Mouse (Mus musculus) right cerebral cortex, postnatal 25 days (tissue): Measurements from ENCODE around the gene Flad1.
"Not testable (repeated sequence)": the region's sequence is repeated elsewhere in the genome, so short reads cannot be mapped to it uniquely, and the experiment has no call there.

ENCODE experiments used
- DNase-seq: peaks from one replicate; pipeline ENCODE4 v3.0.0; 2022

Gene Flad1

DNA sequence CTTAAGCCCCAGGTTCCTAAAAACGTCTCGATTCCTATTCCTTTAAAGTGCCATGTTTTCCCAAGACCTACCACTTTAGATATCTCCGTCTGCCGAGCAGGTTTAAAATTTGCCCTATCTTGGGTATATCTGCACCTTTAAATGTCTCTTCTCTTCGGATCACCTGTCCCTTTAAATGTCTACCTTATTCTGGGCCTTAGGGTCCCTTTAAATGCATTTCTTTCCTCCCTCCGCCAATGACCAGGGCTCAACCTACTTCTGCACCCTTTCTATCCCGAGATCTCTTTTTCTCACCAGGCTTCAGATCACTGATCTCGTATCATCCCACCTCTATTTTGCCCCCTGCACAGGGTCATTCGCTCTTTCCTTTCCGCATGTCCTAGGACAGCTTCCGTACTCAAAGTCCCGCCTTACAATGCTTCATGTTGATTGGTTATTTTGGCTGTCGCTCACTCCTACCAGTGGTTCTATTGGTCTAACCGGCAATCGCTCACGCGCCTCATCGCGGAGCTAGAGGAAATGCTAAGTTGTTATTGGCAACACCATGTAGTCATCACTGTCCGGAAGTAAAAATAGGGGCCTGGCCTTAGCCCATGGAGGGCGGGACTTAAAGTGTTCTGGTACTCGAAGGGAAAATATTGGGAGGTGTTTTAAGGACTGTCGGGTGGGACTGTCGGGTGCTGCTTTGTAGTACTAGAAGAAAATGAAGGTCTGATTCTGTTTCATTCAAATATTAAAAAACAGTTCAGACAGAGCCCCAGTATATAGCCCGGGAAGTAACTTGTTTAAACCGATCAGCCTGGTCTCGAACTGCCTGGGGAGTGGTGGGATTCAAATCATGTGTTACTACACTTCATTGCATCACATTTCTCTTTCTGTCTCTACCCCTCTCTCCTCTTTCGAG lies at the start of gene Flad1:
Gene Flad1, minus strand, starts transcription at position 381 of the 904 bp plus-strand sequence.
- DNase-seq: peak; percentile 99

DNA sequence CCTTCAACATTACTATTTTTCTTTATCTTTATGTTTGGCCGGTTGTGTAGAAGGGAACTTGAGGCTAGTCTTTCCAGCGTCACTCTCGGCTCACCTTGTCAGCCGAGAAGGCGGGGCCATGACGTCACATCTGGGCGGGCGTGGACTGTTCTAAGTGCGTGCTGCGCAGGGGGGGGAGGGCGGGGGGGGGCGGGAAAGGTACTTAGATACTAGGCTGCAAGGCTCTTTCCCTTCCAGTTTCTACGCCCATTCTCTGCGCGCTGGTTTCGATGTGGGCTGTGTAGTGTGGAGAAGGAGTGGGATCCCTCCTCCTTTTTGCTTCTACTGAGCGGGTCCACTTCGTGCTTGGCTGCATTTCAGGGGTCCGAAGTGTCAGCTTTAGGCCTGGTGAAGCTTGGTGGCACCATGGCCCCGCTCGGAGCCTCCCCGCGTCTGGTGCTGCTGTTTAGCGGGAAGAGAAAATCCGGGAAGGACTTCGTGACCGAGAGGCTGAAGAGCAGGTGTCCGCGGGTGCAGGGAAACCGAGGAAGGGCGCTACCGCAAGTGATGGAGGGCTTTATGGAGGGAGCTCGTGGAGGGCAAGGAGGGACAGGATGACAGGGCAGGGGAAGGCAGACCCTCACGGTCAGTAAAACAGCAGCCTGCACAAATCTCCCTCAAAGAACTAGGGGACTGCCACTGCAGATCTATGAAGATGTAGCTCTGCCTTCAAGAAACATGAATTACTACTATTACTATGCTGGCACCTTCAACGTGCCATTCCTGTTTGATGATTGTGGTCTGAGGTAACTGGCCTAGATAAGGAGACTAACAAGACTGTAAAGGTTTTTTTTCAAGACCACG lies 47.5 kb upstream of the Flad1 start:
- DNase-seq: peak; percentile 89

DNA sequence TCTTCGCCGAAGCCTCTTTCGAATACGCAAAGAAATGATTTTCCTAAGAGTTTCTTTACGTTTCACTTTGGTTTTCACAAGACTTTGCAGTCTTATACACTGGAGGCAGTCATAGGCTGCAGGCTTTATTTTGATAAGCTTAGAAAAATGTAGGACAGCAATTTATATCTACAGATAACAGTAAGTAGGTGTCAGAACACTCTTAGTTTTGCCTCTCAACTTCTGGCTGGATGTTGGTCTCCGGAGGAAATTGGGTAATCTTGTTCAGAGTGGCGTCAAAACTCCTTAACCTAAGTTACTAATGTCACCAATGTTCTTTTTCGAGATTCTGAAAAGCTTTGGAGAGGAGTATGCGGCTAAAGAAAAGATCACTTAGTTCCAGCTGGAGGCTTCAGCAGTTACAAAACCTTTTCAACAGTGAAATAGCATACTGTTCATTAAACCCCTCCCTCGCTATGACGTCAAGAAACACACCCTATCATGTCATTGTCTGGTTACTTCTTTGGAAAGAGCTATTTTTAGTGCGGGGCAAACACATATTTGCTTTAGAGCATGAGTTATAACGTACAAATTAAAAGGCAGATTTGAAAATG lies 46.8 kb upstream of the Flad1 start:
- no peak for DNase-seq

DNA sequence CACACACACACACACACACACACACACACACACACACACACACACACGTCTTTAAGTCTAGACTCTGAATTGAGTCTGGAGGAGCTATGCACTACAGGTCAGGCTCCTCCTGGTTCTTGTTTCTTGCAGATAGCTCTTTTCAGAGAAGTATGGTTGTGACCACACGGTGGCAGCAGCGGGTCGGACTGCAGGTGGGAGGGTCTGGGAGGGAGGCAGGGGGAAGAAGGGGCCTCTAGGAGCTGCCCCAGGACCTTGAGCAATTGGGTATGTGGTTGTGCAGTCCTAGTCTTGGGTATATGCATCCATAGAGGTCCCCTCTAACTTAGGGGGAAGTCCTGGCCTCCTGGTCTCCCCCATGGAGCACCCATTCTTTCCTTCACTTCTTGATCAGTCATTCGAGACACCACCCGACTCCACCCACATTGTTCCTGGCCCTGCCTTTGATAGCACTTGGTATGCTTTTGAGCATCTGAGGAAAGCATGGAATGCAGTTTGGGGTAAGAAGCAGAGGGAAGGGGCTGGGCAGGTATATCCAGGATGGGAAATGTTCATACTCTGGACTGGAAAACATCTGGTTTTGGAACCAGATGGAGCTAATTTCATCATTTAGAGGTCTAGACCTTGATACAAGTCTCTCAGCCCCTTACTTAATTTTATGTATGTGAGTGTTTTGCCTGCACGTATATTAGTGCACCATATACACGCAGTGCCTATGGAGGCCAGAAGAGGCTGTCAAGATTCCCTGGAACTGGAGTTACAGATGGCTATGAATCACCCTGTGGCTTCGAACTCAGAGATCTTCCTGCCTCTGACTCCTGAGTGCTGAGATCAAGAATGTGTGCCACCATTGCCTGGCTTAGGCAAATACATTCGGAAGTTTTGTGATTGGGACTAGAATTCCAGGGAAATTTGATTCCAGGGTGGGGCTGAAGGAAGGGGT lies 45.3 kb upstream of the Flad1 start:
- DNase-seq: no peak

DNA sequence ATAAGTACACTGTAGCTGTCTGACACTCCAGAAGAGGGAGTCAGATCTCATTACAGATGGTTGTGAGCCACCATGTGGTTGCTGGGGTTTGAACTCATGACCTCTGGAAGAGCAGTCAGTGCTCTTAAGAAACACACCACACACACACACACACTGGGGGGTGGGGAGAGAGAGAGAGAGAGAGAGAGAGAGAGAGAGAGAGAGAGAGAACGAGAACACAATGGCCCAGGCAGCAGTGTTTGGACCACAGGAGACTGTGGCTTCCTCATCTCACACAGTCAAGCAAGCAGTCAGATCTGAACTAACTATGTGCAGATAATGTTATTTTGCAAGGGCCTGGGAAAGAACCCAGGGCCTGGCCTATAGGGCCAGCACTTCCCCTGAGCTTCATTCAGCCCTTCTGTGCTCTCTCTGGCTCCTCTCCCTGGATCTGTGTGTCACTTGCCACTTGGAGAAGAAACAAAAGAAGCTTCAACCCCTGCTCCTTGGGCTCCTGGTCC lies 44.2 kb upstream of the Flad1 start:
- no peak for DNase-seq

DNA sequence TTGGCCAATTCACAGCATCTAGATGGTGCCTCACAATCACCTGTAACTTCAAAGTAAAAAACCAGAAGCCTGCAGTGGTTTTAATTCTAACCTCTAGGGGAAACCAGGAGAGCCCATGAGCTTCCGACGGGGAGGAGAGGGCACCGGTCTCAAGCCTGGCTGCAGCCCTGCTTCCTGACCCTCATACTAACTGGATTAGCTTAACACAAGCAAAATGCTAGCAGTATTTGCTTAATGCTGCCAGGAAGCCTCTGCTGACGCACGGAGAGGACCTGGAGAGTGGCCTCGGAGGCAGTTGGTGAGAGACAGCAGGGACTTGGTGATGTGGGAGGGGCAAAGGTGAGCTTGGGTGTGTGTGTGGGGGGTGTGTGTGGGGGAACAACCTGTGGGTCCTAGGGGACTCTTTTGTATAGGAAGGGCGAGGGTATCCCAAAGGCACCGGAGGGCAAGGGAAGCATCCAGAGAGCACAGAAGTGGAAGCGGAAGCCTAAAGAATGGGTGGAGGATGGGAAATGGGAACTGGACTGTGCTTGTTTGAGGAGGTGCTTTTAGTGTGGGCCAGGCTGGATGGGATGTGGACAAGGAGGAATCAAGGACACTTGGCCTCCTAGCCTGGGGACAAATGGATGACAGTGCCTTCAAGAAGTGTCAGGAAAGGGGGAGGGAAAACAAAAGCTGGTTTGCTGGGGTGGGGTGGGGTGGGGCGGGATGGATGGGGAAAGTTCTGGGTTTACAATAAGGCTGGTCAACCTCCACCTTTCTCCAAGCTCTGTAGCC lies 42.9 kb upstream of the Flad1 start, which contains the start of gene Pmvk:
Gene Pmvk, plus strand, starts transcription at position 141 of the 777 bp plus-strand sequence.
- DNase-seq: no peak

DNA sequence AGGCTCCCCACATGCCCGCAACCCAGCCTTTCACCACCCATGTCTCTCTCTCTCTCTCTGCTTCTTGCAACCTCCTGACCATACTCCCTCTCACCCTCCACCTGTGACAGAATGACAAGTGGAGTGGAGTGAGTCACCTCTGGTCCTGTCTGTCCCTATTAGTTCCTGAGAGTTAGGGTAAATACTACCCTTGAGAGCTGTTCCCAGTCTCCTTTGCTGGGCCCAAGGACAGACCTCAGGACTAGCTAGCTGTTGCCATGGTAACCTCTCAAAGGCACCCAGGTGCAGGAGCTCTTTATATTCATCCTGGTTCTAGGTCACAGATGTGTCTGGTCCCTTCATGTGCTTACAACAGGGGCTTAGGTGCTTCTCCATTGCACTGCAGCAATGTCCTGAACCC lies 40.2 kb upstream of the Flad1 start:
- DNase-seq: no peak

DNA sequence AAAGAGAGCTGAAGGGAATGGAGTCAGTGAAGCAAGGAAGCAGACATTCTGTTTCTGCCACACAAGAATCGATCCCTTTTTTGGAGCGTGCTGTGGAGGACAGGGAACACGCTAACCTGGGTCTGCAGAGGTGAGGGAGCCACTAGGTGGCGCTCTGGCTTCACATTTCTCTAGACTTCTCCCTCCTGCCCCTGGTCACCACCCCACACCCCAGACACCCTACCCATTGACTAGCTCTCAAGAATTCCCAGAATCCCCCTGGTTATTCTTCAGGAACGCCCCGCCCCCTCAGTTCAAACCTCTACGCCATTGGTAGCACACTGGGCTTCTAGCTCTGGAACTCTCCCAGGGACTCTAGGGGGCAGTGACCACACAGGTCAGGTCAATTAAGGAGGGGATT lies 37.9 kb upstream of the Flad1 start:
- peak; percentile 51 for DNase-seq

DNA sequence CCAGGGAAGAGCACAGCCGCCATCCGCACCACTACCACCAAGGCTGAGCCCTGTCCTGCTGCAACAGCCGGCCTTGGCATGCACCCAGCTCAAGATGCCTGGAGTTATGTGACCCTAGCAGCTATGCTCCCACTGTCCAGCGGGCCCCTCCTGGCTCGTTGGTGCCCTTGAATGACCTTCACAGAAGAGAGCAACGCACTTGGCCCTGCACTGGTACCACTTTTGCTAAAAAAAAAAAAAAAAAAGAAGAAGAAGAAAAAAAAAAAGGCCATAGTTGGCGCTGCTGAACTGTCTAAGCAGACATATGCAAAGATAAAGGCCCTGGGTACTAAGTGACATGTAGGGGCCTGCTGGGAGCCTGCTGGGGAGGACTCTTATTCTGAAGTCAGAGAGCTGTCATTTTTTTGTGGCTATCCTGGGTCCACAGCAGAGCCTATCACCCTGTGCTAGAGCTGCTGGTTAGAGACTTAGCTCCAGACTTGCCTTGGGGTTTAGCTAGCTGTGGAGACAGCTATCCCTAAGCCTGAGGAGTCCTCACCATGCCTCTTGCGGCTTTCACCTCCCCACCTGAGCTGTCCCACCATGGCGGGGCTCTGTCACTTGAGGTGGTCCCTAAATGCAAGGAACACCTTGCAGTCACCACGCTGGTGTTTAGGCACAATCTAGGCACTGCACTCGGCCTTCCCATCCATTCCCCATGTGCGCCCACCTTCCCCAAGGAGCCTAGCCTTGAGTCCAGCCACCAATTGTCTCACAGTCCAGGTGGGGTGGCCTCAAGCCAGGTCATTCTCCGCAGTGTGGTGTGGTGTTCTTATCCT lies 37.3 kb upstream of the Flad1 start:
- DNase-seq: no peak

DNA sequence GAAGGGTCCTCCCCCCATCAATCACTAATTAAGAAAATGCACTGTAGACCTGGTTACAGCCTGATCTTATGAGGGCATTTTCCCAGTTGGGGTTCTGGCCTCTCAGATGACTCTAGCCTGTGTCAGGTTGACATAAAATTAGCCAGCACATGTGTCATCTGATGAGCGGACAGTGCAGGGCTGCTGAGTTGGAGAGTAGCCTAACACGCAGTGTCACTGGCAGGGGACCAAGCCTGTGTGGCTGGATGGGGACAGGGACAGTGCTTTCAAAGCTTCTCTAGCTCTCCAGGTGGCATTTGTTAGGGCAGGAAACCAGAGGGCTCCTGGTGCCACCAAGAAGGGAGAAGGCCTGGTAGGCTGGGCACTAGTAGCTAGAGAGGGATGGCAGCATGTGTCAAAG lies 29.0 kb upstream of the Flad1 start:
- DNase-seq: no peak

DNA sequence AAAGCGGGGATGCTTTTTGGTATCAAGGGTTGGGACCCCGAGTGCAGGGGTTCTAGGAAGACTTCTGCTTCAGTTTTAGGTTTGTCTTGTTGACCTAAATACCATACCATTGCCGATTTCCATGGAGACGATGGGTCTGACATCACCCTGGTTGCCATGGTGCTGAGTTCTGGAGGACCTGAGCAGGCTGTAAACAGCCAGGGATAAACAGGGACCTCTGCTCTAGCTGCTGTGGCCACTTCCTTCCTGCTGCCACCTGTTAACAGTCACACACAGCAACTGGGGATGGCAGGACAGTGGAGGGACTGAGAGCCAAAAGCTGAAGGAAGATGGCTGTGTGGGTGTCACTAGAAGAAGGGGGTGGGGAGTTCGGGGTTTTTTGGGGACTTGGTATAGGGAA lies 25.6 kb upstream of the Flad1 start:
- peak; percentile 26 for DNase-seq

DNA sequence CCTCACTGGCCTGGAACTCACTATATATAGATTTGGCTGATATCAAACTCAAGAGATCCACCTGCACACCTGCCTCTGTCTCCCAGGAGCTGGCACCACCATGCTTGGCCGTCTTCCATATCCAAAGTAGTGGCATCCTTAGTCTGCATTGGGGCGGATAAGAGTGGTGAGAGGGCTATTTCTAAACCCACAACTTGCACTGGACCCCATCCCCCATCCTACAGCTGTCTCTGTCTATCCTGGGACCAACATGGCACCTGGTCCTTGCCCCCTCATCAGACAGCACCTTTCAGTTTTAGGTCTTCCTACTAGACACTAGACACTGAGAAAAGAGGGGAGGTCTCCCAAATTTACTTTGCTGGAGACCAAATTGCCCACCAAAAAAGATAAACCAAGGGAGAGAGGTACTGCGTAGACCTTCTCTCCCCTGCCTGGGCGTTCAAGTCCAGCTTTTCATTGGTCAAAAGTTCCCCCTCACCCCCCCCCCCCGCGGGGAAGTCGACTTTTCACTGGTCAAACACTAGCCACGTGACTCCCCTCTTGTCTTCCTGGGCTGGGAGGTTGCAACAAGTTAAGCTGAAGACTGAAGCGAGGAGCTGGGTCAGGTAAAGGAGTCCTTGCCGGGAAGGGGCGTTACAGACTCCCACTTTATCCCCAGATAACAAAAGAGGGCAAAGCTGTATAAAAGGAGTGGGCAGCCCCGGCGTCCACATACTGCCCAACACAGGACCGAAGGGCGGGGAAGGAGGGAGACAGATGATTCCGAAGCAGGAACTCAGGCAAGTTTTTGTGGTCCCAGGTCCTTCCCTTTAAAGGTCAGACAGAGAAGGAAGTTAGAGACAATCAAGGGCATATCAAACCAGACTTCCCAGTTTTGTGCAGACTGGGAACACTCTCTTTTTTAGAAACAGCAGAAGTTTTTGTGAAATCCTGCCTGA lies 24.8 kb upstream of the Flad1 start, which contains the start of gene Pbxip1:
Gene Pbxip1, plus strand, starts transcription at position 531 of the 938 bp plus-strand sequence.
- DNase-seq: no peak

DNA sequence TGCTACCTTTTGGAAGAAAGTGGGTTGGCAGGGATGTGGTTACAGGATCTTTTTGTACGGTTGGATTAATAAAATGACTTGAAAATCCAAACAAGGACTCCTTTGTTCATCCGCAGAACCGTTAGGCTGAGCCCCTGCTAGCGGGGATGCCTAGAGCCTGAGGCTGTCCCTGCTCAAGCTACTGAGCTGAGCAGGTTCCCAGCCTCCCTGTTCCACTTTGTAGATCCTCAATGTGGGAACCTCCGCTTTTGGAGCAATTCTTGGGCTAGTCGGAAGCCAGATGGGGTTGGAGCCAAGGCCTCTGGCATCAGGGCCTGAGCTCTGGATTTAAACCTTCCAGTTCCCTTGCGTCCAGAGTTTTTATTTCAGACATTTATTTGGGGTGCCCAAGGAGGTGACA lies 23.4 kb upstream of the Flad1 start:
- no peak for DNase-seq

DNA sequence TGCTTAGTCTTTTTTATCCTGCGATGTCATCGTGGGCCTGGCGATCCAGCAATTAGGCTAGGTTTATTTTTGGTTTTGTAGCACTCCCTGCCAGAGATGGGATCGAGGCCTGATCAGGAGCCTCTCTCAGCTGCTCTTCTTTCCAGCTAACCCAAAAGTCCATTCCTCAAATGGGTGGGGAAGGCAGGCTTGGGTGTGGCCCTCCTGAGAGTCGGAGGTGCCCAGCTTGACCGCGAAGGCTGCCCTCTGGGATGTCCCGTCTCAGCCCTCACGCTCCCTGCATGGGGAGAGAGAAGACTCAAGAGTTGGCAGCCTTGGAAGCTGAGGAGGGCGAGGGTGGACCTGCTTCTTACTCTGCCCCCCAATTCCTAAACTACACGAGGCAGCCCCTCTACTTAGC lies 22.9 kb upstream of the Flad1 start:
- DNase-seq: no peak

DNA sequence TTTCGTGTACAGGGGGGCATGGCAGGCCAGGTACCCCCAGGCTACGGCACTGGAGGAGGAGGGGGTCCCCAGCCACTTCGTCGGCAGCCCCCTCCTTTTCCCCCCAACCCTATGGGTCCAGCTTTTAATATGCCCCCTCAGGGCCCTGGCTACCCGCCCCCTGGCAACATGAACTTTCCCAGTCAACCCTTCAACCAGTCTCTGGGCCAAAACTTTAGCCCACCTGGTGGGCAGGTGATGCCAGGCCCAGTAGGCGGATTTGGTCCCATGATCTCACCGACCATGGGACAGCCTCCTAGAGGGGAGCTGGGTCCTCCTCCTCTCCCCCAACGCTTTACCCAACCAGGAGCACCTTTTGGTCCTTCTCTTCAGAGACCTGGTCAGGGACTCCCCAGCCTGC lies 20.9 kb upstream of the Flad1 start:
- no peak for DNase-seq

DNA sequence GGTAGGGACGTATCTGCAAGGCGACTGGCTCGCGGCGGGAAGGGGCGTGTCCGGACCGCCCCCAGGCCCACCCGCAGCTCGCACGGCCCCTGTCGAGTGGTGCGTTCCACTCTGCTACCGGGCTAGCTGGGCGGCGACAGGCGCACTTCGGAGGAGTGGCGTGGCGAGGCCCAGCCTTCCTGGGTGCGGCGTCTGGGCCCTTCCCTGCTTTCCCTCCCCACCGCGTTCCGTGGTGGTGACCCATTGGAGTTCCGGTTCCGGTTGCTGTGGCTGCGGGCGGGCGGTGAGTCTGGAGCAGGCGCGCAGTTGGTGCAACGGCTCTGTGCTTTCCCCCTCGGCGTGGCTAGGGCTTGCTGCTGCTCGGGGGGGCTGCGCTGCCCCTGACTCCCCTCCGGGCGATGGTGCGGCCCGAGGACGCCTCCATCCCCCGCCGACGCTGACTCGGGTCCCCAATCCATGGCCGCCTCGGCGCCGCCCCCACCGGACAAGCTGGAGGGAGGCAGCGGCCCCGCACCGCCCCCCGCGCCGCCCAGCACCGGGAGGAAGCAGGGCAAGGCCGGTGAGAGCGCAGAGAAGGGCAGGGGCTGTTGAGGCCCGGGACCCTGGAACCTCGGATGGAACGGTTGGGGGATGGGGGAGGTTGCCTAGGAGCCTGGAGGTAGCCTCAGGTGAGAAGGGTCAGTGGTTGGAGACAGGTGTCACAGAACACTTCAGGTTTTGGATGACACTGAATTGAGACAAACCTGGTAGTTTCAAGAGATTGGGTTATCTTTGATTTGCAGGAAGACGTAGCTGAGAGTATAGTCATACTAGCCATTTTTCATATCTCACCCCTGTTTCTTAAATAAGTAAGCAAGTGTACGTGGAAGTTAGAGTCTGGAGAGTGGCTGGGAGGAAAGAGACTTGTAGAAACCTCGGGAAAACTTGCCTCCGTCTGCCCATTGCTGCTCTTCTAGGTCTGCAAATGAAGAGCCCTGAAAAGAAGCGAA lies 18.8 kb upstream of the Flad1 start, which contains the start of gene Pygo2:
Gene Pygo2, plus strand, starts transcription at position 44 of the 989 bp plus-strand sequence.
- peak; percentile 98 for DNase-seq

DNA sequence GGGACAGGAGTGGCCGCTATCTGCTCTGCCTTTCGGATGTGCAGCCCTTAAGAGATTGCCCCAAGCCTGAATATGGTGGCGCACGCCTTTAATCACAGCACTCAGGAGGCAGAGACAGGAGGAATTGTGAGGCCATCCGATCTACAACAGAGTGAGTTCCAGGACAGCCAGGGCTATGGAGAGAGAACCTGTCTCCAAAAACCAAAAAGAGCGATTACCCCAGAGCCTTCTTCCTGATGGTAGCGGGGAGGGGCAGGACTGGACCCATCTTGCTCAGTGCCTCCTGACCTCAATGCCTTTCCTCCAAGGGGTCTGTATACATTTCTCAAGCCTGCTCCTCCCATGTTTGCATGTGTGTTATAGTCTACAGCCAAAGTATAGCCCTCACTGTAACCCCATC lies 17.4 kb upstream of the Flad1 start:
- DNase-seq: not testable (repeated sequence)

DNA sequence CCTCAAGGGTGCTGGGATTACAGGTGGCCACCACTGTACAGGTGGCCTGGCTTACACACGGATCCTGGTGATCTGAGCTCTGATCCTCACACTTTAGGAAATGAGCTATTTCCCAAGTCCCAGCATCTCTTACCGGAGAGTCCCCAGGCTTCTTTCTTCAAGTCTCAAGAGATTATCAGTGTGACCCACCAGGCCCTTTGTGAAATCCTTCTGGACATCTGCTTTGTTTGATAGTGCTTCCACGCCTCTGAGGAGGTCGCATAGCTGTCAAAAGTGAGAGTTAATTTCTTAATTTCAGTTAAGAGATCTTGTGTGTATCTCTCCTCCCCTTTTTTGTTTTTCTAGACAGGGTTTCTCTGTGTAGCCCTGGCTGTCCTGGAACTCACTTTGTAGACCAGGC lies 14.2 kb upstream of the Flad1 start:
- DNase-seq: no peak
